Mouse (Mus musculus): ENCODE measurements around the gene Egfem1.

The Egfem1 gene

DNA sequence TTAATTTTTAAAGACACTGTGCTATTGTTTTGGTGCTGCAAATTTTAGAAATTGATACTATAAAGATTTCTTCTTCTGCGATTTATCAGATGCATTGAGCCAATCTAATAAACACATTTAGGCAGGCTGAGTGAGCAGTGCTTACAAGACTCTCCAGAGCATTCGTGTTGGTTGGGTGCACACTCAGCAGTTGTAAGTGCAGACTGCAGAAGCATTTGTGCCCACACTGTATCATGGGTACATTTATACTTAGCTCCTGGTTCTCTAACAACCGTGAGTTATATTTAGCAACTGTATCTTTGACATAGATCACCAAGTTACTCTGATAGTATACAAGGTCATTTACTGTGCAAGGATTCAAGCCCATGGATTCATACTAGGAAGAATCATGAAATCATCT is 264.0 kb downstream of the Egfem1 start:
- no peak for DNase-seq

DNA sequence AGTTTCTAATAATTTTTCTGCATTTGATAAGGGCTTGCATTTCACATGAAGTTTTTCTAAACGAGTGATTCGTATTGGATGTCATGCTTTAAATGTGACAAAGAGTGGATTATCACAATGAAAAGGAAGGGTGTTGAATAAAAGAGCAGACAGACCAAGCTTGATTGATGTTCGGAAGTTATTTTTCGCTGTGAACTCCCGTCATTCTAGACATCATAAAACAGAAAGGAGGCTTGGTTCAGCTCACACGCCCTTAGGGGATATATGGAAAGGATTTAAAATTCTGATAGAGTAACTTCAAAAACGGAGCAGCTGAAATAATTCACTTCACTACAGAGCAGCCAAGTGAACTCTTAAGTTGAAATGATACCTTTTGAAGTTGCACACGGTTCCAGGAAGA is 285.1 kb downstream of the Egfem1 start:
- DNase-seq = no peak

DNA sequence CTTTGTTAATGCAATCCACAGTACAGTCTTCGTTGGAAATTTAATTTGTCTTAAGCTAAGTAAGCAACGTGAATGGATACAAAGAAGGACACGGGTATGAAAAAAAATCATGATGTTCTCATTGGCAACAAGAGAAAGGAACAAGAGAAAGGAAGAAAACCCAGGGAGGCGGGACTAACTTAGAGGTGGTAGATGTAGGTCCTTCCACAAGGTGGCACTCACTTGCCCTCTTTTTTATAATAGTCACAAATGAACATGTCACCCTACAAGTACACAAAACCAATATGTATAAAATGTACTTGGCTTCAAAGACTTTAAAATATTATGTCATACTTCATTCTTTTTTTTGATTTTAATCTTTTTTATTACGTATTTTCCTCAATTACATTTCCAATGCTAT is 288.7 kb downstream of the Egfem1 start:
- DNase-seq = no peak

DNA sequence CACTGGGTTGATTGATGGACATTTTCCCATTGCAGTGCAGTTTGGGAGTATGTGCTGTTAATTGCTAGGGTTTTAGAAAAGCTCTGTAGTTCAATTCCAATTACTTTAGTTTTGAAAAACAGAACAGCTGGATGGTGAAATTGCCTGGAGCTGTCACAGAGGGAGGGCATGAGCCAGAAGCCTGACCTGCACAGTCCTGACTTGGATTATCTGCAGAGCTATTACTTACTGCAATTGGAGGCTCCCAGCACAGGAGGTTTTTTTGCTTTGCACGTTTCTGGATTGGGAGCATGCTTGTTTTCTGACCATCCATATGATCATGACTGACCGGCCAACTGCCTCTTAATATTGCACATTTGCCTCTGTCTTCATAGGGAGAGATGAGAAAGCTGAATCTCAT is 299.4 kb downstream of the Egfem1 start:
- no peak for DNase-seq

DNA sequence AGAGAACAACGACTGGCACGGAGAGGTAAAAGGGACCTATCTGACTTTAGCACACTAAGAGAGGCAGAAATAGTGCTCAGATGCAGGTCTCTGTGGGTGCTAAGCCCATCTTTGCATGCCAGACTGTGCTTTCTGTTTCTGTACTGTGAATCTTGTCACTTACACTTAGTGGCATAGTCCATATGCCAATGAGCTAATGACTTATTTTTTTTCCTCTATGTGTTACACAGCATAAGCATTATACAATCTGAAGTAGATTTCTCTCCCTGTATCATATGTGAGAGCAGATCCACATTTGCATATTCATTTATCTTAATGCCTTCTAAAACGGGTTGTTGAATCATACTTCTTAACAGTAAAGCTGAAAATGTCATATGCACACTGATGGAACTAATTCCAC is 317.2 kb downstream of the Egfem1 start:
- no peak for DNase-seq

DNA sequence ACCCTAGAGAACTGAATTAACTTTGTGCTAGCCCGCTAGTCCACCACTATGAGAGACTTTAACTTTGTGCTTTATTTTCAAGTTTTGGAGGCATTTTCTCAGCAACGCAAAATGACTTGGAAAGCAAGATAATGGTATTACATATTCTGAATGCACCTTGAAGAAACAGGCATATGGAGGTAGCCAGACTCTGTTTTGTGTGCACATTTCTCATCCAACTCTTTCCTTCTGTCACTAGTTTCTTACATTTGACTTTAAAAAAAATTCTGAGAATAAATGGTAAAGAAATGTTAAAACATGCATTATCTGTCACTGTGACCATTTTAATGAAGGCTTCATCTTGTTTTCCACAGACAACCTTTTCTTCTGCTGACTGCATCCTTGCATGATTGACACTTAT is 339.8 kb downstream of the Egfem1 start:
- no peak for DNase-seq

DNA sequence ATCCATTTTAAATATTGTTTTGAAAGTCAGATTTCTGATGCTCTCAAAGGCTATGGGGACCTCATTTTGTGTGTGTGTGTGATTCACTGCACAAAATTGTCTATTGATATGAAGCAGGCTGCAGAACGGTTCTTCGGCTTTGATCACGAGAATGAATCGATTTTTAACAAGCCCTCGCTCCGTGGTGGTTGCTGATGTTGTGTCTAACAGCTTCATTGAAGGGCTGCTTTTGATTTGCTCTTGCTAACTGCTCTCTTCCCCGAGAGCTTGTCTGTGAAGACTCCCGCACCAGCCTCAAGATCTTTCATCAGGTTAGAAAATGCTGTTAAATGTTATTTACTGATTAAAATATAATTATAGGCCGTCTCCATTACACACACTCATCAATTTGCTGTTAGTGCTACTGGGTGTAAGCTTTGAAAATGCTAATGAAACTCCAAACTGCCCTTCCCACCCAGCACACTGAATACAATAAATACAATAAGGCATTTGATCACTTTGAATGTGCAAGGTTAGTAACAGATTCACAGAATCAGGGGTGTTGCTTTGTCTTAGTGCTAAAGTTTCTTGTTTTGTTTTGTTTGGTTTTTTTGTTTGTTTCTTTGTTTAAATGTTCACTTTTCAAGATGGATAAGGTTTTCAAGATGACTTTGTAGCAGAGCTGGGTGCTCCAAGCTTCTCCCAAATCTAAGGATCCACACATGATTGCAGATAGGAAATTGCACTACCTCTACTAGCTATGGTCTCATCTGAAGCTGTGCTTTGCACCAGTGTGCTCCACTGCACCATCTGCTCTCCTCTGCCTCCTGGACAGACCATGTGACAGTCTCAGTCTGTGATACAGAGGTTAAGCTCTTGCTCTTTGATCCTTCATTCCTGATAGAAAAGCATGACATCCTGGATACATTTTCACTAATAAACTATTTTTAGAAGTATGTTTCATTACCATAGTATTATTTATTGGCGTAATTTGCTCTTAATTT is 350.6 kb downstream of the Egfem1 start:
- no peak for DNase-seq

DNA sequence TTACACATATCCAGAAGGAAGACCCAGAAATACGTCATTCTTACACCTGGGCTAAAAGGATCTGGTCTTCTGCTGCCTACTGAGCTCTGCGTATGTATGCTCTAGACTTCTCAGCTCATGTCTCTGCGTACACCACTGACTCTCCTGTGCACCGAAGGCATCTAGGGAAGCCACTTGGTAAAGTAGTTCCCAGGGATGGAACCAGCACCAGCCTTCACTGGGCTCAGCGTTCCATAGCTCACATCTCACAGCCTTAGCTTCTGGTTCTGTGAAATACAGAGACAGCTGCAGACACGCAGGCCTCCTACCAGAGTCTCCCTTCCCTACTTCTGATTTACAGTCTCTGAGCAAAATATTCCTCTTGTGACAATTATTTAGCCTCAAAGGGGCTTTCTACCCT is 361.2 kb downstream of the Egfem1 start:
- DNase-seq = no peak

DNA sequence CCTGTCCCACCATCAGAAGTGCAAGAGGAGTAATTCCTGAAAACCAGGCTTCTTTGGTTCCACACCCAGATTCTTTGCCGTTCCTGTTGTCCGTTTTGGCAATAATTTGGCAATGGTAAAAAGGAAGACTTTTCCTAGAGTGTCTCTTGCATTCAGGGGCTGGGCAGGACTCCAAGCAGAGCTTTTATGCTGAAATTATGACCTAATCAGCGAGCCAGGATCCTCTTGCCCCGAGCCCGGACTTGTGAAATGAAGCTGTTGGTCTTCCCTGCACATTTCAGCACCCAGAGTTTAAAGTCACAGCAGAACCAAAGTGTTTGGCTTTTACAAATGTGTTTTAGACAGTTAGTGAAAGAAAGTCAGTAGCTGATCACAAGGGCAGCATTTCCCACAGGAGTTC is 362.8 kb downstream of the Egfem1 start:
- no peak for DNase-seq

DNA sequence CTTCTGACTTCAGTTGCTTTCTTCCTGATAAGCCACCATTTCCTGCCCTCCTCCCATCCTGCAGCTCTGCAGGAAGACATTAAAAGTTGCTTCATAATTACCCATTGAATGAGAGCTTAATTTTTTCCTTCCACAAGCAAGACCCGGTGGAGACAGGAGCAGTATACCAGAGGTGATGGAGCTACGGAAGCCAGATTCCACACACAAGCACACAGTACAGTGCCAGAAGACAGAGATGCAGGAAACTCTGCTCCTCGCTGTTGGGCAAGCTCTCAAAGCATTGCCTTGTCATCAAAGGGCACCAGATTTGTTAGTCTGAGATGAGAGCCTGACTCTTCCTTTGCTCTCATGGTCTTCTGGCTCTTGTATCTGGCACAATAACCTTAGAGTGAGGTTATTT is 364.3 kb downstream of the Egfem1 start:
- DNase-seq = no peak

DNA sequence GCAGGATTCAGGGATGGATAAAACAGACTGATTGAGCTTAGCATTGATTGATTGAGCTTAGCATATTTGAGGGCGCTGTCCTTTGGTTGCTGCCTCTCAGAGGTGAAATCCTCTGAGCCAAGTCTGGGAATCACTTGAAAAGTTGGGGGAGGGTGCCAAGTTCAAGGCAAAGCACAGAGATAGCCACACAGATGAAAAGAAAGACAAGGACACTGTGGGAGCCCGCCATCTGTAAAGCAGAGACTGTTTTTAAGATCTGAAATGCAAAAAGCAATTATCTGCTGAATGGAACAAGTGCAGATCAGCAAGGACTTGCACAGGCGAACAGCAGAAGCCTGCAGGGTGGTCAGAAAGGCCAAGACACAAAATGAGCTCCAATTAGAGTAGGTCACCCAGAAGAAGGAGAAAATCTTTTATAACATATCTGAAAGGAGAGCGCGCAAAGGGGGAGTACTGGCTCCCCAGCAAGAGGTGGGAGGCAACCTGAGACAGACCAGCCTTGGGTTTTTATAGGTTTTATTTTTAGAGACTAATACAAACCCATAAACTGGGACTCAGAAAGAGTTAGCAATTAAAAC is 367.1 kb downstream of the Egfem1 start:
- no peak for DNase-seq

DNA sequence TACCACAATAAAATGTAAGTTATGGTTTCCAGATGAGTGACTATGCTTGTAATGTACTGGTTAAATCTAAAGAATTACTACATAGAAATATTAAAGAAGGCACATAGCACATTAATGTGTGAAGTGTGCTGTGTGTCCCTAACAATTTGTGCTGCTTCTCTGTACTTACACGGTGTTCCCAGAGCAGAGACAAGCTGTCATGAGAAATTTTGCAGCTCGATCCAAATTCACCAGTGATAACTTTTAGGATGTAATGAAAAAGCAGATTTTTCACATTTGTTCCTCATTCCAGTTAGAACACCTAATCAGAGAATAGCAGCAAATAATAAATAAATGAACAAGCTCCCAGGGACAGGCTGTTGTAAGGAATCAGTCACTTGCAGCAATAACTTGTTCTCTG is 416.4 kb downstream of the Egfem1 start:
- no peak for DNase-seq

DNA sequence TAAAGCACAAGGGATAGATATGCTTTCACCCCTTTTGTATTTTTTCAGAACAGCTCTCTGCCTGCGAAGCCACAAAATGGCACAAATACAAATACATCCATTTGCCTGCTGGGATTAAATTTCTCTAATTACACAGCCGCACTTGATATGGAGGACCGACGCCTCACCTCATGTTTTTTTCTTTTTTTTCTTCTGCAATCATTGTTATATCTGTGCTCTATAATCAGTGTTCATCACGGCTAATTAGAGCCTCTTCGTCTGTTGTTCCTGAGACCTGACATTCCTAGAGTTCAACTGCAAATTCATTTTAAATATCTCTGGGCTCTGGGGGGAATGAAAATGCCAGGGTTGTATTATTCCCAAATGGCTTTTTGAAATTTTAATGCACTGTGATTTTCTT is 417.4 kb downstream of the Egfem1 start:
- DNase-seq = no peak

DNA sequence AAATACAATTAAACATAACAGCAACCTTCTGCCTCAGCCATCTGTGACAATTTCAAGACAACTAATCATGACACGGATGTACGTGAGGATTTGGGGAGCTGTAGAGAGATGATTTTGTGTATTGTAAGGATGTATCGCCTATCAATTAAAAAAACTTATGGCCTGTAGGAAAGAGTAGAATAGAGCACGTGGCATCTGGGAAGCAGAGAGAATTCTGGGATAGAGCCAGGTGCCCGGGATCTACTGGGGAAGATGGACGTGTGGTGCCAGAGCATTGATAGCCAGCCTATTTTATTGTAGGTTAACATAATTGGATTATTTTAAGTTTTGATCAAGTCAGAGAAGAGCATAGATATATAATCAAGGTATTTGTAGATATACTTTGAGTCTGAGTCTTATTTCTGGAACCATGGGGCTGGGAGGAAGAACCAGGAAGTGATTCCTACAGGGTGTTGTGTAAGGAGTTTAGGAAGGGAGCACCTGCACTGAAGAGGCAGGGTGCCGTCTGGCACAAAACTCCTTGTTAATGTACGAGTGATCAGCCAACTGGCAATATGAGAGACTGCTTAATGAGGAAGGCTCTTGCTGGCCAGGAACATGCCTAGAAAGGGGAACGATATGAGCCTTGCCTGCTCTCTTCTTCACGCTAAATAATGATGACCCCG is 443.6 kb downstream of the Egfem1 start:
- DNase-seq = no peak

DNA sequence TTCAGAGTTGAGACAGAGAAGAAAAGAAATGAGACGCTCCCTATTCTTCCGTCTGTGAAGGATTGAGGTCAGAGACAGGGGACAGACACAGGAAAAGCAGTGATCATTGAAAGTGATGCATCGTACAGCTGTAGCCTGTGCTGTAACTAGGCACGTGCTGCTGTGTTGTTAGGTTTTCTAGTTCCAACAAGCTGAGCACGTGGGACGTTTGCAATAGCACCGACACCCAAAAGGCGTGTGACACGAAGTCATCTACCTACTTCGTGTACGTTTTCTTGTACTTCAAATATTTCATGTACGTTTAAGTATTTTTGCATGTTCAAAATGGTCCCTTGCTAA is 444.1 kb downstream of the Egfem1 start:
- DNase-seq = no peak

DNA sequence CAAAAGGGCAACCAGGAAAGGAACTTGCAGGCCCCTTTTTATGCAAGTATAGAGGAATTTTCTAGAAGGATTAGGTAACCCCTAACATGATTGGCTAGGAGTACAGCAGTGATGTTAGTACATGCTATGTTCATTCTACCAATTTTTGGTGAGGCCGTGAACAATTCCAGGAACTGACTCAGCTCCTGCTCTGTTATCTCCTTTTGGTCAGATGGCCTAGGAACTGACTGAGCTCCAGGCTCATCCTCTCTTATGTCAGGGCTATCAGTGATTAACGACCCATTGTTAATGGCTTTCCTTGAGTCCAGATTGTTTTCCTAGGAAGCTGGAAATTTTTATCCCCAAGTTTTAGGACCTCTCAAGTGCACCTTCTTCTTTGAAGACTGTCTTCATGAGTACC is 457.4 kb downstream of the Egfem1 start:
- DNase-seq = no peak

DNA sequence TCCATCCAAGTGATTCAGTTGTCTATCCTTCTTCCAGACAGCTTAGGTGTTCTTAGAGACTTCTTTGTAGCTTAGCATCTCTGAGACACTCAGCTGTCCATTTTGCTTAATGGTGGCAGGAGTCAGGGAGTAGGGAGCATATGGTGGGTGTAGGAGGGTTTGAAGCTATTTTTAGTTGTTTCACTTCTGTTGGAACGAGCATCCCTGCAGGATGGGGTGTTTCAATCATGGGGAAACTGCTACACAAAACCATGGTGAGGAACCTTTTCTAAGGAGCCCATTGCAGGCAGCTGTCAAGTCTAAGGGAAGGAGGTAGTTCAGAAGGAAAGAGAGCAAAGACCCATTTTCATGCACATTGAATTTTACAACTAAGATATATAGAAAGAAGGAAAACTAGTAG is 458.1 kb downstream of the Egfem1 start:
- DNase-seq = no peak

DNA sequence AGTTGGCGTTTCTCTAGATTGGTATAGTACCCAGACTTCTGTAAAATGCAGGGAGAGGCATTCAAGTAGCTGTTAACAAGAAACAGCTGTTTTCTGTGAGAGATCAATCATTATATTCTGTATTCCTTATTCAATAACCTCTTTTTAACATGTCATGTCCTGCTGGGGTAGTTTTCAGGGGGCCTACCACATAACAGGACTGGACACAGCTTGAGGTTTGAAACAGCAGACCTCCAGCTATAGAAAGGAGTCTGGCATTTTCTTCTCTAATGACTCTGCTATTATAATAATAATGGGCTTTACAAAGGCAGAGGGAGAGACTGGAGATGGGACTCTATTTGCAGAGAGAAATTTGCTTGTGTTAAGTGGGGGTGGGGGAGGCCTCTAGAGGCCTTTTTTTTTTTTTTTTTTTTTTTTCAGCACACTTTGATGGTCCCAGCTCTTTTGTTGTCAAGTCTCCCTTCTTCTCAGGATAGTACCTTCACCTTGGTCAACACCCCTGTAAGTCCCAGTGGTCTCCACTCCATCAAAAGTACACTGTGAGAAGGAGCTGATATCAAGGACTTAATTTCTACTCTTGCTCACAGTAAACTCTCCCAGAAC is 459.8 kb downstream of the Egfem1 start:
- no peak for DNase-seq

DNA sequence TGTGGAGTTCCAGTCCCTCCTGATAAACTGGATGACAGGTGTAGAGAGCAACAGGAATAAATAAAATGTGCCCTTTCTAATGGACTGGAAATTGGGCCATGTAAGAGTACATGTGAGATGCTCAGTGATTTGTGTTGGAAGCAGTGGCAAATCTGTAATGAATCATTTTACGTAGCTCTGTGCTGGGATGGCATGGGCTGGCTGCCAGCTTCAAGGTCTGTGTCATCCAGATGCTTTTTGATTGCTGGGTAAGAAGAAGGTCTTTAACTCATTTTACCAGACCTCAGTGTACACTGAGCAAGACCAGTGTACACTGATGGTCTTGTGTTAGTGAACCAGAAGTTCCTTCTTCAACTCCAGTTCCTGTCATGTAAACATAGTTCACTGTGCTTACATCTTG is 462.2 kb downstream of the Egfem1 start:
- DNase-seq = no peak

DNA sequence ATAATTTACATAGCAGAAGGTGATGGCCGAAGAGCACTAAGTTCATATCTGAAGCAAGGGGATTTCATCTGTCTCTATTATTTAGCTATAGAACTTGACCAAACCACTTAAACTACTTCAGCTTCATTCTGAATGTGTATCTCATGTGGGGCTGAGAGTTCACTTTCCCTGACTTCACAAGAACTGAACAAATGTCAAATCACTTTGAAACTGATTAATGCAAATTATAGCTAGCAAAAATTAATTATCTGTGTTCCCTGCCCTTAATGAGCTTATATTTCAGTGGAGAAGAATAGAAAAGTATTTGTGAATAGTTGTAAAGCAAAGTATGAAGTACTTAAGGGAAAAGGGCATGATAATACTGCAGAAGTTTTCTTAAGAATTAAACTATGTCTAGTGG is 481.3 kb downstream of the Egfem1 start:
- DNase-seq = no peak

DNA sequence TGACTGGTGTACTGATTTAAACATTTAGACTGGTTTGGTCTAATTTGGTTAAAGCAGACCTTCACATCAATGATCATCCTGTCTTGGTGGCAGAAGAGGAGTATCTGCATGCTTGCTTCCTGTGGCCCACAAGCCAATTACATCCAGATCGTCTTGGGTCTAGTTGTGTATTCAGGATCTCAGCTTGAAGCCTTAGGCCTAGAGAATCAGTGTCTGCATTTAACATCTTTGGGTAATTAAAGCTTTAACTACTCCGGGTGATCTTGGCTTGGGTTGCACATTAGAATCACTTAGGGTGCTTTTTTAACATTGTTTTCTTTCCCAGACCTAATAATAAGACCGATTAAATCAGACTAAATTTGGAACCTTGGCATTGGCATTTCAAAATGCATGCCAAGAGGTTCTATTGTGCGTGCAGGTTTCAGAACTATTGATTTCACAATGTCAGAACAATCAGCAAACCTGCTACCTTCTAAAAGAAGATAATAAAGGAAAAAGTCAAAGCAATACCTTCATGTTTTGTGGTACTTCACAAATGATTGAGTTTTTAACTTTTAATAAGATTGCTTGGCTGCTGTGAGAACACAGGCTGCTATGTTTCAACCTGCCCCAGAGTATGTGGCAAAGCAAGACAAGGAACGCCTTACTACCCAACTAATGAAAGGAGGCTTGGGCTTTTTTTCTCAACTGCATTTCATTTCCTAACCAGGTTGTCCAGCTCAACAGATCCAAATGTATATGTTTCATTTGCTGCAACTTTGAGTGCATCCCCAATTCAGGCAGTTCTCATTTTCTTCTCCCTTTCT is 496.4 kb downstream of the Egfem1 start:
- no peak for DNase-seq

DNA sequence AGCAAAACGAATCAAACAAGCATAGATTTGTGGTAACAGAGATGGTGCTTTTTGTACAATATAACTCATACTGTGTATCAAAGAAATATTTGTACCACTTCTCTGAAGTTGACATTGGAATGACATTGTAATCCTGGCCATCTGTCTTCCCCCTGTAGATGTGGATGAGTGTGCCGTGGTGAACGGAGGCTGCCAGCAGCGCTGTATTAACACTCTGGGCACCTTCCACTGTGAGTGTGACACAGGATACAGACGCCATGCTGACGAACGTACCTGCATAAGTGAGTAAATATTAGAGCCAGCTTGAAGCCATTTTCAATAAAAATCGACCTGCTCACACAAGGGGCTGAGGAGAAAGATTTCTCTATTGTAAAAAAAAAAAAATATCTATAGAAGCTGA is 500.9 kb downstream of the Egfem1 start:
- no peak for DNase-seq

DNA sequence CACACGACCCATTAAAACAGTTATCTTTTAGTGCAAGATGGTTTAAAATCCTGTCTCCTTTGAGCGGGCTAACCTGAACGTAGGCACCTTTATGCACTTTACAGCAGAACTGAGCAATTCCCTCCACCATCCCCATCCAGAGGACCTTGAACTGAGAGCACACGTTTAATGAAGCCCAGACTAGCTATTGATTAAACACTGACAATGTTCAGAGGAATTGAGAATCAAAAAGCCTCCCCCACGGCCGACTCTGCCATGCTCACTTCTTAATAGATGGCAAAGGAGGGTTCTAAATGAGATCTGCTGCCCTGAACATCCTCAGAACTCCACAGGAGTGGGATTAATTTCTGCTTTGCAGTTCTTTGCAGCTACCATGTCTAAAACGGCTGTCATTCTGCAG is 520.3 kb downstream of the Egfem1 start:
- DNase-seq = no peak

Data from thymus, postnatal 36 days (tissue).